Comparison of ENCODE assay signal across 11 mouse cellular contexts in the genomic region with DNA sequence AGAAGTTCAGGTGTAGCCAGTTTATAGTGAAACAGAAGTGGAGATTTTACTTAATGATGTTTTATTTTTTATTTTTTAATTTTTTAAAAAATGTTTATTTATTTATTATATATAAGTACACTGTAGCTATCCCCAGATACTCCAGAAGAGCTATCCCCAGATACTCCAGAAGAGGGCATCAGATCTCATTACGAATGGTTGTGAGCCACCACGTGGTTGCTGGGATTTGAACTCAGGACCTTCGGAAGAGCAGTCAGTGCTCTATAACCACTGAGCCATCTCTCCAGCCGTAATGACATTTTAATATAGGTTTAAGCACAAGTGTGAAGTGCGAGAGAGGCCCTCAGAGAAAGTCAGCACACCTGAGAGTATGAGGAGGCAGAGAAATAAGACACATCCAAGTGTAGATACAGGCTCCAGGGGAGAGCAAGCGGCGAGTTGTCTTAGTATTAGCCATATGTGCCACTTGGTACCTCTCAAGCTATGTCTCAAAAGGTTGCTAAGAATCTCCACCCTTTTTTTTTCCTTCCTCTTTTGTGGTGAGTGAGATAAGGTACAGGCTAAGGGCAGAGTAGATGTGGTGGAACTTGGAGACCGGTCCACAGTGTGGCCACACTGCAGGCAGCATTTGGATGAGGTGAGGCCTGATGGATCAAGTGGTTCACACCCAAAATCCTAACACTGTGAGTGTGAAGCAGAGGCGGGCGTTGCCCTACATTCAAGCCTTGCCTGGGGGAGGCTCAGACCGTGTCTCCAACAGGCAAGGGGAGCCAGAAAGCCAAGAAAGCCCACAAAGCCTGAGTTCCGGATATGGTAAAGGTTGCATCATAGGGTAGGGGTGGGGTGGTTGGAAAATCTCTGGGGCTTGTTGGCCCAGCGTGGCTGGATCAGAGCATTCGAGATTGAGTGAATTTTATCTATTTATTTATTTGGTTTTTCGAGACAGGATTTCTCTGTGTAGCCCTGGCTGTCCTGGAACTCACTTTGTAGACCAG. TPM values are rescaled to one million over a fixed set of nuclear protein-coding genes. Genes with fewer than 3 reads are reported as not detected.
A peak's percentile ranks its signal among the peaks of the same experiment; 100 is the strongest.
DNase-seq lines count a peak whose midpoint lies in the region; ATAC-seq and TF ChIP-seq lines count a peak whose summit lies in the region.
"Had no signal": no experiment of that assay in that cellular context is flagged by ENCODE, and none has a peak within 500 bp of the region (broad histone marks: within the 10 kb centered on the region; RNA-seq: fewer than 3 reads in every experiment).

No protein-coding gene starts in this region.

- H3K9ac ChIP-seq in liver, embryonic 11.5 days (ENCODE audit: low read depth, low read length): no peak overlapping the region
- H3K9ac ChIP-seq: heart, embryonic 15.5 days had no signal

- H3ac ChIP-seq in myocyte (ENCODE audit: control insufficient read depth, insufficient read length): no peak overlapping the region

- H3K79me2 ChIP-seq in myocyte (ENCODE audit: control insufficient read depth, insufficient read depth): no peaks in the 10 kb centered on the region

- no peak for TF ChIP-seq POLR2A in myocyte (IDR thresholded peaks at IDR 0.05; ENCODE audit: insufficient read length, low read depth)

- no peak for DNase-seq in liver, embryonic 11.5 days (ENCODE audit: low spot score)
- DNase-seq in liver (no peak), NIH3T3 (ENCODE audit: low read depth) (peak; percentile 28)
- DNase-seq in induced T-regulatory cell, adult 2 months (ENCODE audit: low read depth): peak; percentile 40
- DNase-seq in cerebellum, postnatal 25 days: no peak
- DNase-seq in retina, embryonic 14.5 days (ENCODE audit: low spot score): no peak
- DNase-seq: kidney, postnatal 10 days had no signal

- peak overlapping the region; percentile 1; the same call in 1 of the 2 replicates for H3K4me2 ChIP-seq in liver, embryonic 11.5 days
- no peak overlapping the region for H3K4me2 ChIP-seq in myocyte (ENCODE audit: low read depth)
- H3K4me2 ChIP-seq: heart, embryonic 15.5 days had no signal

- no peak overlapping the region for H3K4me3 ChIP-seq in liver, embryonic 11.5 days (ENCODE audit: low read depth, low read length)
- H3K4me3 ChIP-seq in myocyte: no peak overlapping the region
- H3K4me3 ChIP-seq: heart, embryonic 15.5 days had no signal

- 0 out of 2 replicates have a peak, but pooled peaks cover 5% of the 10 kb centered on the region for H3K4me1 ChIP-seq in liver, embryonic 11.5 days (replicated peaks; ENCODE audit: control insufficient read depth, insufficient read depth, low read length)
- H3K4me1 ChIP-seq: heart, embryonic 15.5 days had no signal

- no peaks in the 10 kb centered on the region for H3K27me3 ChIP-seq in liver, embryonic 11.5 days (replicated peaks; ENCODE audit: control insufficient read depth, insufficient read depth, low read length)
- H3K27me3 ChIP-seq in myocyte (ENCODE audit: control insufficient read depth, insufficient read depth, insufficient read length): no peaks in the 10 kb centered on the region
- H3K27me3 ChIP-seq: heart, embryonic 15.5 days had no signal

- no peaks in the 10 kb centered on the region for H3K36me3 ChIP-seq in liver, embryonic 11.5 days (ENCODE audit: control insufficient read depth, insufficient read depth, low read length)
- no peaks in the 10 kb centered on the region for H3K36me3 ChIP-seq in myocyte (ENCODE audit: control insufficient read depth, insufficient read depth)
- H3K36me3 ChIP-seq: heart, embryonic 15.5 days had no signal

- peak; percentile 85 for ATAC-seq in liver, embryonic 11.5 days (replicated peaks; ENCODE audit: low FRiP score)
- no peak for ATAC-seq in cerebellum, adult (ENCODE audit: insufficient number of reproducible peaks, low FRiP score, low TSS enrichment)

- H3K27ac ChIP-seq in liver, embryonic 11.5 days (ENCODE audit: low read depth, low read length): no peak overlapping the region
- H3K27ac ChIP-seq: heart, embryonic 15.5 days; macrophage had no signal

- H3K9me3 ChIP-seq in liver, embryonic 11.5 days (ENCODE audit: control insufficient read depth, low read length): no peaks in the 10 kb centered on the region
- H3K9me3 ChIP-seq: heart, embryonic 15.5 days had no signal

- 61% methylated on average over 15 of the region's 15 CpGs for WGBS in liver, embryonic 11.5 days

TF ChIP-seq in myocyte, 11 proteins besides CTCF, POLR2A, EP300 and RAD21:
- TF ChIP-seq USF1 (IDR thresholded peaks at IDR 0.05; ENCODE audit: low read depth): peak; percentile 19
- TF ChIP-seq TCF3 (IDR thresholded peaks at IDR 0.05; ENCODE audit: insufficient read length, low read depth): no peak

RNA-seq across cellular contexts. Expression of gene St3gal2, which starts 7.8 kb away (rescaled TPM):
- 21.9 and 22.0 TPM in 2 replicates for polyA plus RNA-seq in liver, embryonic 11.5 days (2014; fragmentation: Nextera tagmentation; extraction: Ambion mirVana)
- polyA plus RNA-seq in myocyte (2012; fragmentation: generic; extraction: Trizol): 39.7 TPM

RNA-seq across cellular contexts. Expression of gene Fuk, which starts 9.6 kb away (rescaled TPM):
- 6.8 and 9.0 TPM in 2 replicates for polyA plus RNA-seq in liver, embryonic 11.5 days (2014; fragmentation: Nextera tagmentation; extraction: Ambion mirVana)
- 7.2 TPM for polyA plus RNA-seq in myocyte (2012; fragmentation: generic; extraction: Trizol)

Comparison
In these comparisons a context has a peak if more than half of its experiments do, and no peak if none do; other contexts are left out.
1. DNase-seq: peak in NIH3T3 (single experiment) and induced T-regulatory cell, adult 2 months (single experiment); none in liver, embryonic 11.5 days (single experiment), liver (single experiment), cerebellum, postnatal 25 days (0 of 2) and retina, embryonic 14.5 days (single experiment).